In genomic region chr16:23533707-23534106, GRCm38 (mm10) we compare ENCODE assay signal across 19 mouse cellular contexts.
"Had no signal": no experiment of that assay in that cellular context is flagged by ENCODE, and none has a peak within 500 bp of the region (broad histone marks: within the 10 kb centered on the region; RNA-seq: fewer than 3 reads in every experiment).

No protein-coding gene starts in this region.

- H3K9ac ChIP-seq: forebrain, postnatal 0 days; heart, embryonic 12.5 days; hindbrain, embryonic 13.5 days; hindbrain, embryonic 15.5 days; limb, embryonic 12.5 days had no signal

- H3K27me3 ChIP-seq: heart, embryonic 12.5 days; hindbrain, embryonic 13.5 days; hindbrain, embryonic 15.5 days; limb, embryonic 12.5 days had no signal

- H3K4me3 ChIP-seq: heart, embryonic 10.5 days; heart, embryonic 12.5 days; hindbrain, embryonic 13.5 days; hindbrain, embryonic 15.5 days; limb, embryonic 10.5 days; limb, embryonic 12.5 days had no signal

- H3K4me1 ChIP-seq: heart, embryonic 10.5 days; heart, embryonic 12.5 days; hindbrain, embryonic 13.5 days; hindbrain, embryonic 15.5 days; limb, embryonic 10.5 days; limb, embryonic 12.5 days had no signal

- H3K27ac ChIP-seq: heart, embryonic 10.5 days; hindbrain, embryonic 13.5 days; hindbrain, embryonic 15.5 days; hindbrain, postnatal 0 days; limb, embryonic 10.5 days; limb, embryonic 12.5 days had no signal

- ATAC-seq: forebrain, postnatal 0 days; hindbrain, postnatal 0 days; intestine, embryonic 16.5 days had no signal

- H3K9me3 ChIP-seq: heart, embryonic 10.5 days; heart, embryonic 12.5 days; hindbrain, embryonic 13.5 days; hindbrain, embryonic 15.5 days; limb, embryonic 10.5 days; limb, embryonic 12.5 days had no signal

- H3K4me2 ChIP-seq: heart, embryonic 12.5 days; hindbrain, embryonic 13.5 days; hindbrain, embryonic 15.5 days; limb, embryonic 12.5 days had no signal

- DNase-seq: forebrain, postnatal 0 days; gastrocnemius, postnatal 14 days; gastrocnemius, postnatal 36 days; heart, adult 18-20 months; heart, postnatal 10 days; kidney, adult 11 months; kidney, adult 2 months; kidney, postnatal 14 days; kidney, postnatal 36 days; layer of hippocampus, adult 9-11 months; layer of hippocampus, postnatal 36 days had no signal

- H3K36me3 ChIP-seq: heart, embryonic 10.5 days; heart, embryonic 12.5 days; hindbrain, embryonic 13.5 days; hindbrain, embryonic 15.5 days; limb, embryonic 10.5 days; limb, embryonic 12.5 days had no signal
